Mouse (Mus musculus) MEL (cell line): ENCODE results near the gene Ltbp3. TPM values are rescaled to one million over a fixed set of nuclear protein-coding genes. Genes with fewer than 3 reads are reported as not detected.
A peak's percentile ranks its signal among the peaks of the same experiment; 100 is the strongest.

ENCODE experiments used
- DNase-seq: peaks from one replicate; pipeline ENCODE4 v3.0.0; 2011; ENCODE audit warnings: low read depth, low spot score
- H3K27ac ChIP-seq: 2 replicates; pipeline ENCODE4 v1.5.1; 2012; ENCODE audit warnings: low read depth, mild to moderate bottlenecking, control low read depth, low read length, moderate library complexity; ENCODE audit not compliant: control insufficient read depth
- H3K27me3 ChIP-seq, 2 experiments: fragments of 150-350 bp in 1 of 2; sonication (generic) in 1 of 2; 2 replicates each; pipeline ENCODE4 v1.6.1; 2012; ENCODE audit warnings: low read length in 2 of 2, mild to moderate bottlenecking in 2 of 2, improper control_type of control experiment in 1 of 2, moderate library complexity in 1 of 2; ENCODE audit not compliant: insufficient read depth in 2 of 2, control insufficient read depth in 1 of 2
- H3K36me3 ChIP-seq, 2 experiments: 2 replicates each; pipeline ENCODE4 v1.6.1; 2012 to 2014; ENCODE audit warnings: low read length in 2 of 2, improper control_type of control experiment in 1 of 2, inconsistent platforms in 1 of 2, mild to moderate bottlenecking in 1 of 2; ENCODE audit not compliant: insufficient read depth in 2 of 2, control insufficient read depth in 1 of 2
- H3K4me1 ChIP-seq, 2 experiments: fragments of 150-350 bp in 1 of 2; sonication (generic) in 1 of 2; 2 replicates each; pipeline ENCODE4 v1.6.1; 2012; ENCODE audit warnings: low read length in 2 of 2, improper control_type of control experiment in 1 of 2, mild to moderate bottlenecking in 1 of 2; ENCODE audit not compliant: insufficient read depth in 2 of 2, control insufficient read depth in 1 of 2
- H3K4me3 ChIP-seq, 2 experiments: fragments of 150-350 bp in 1 of 2; sonication (generic) in 1 of 2; 2 replicates each; pipeline ENCODE4 v1.5.1; 2012; ENCODE audit warnings: low read depth in 2 of 2, low read length in 2 of 2, mild to moderate bottlenecking in 2 of 2, moderate library complexity in 2 of 2, control low read depth in 1 of 2, improper control_type of control experiment in 1 of 2; ENCODE audit not compliant: control insufficient read depth in 1 of 2, insufficient read depth in 1 of 2
- H3K79me2 ChIP-seq: 2 replicates; pipeline ENCODE4 v1.6.1; 2012; ENCODE audit warnings: mild to moderate bottlenecking, low read length, moderate library complexity; ENCODE audit not compliant: control insufficient read depth, poor library complexity, insufficient read depth
- H3K9ac ChIP-seq: 2 replicates; pipeline ENCODE4 v1.6.1; 2012; ENCODE audit warnings: low read depth, mild to moderate bottlenecking, control low read depth, low read length, moderate library complexity; ENCODE audit not compliant: control insufficient read depth, poor library complexity, severe bottlenecking
- H3K9me3 ChIP-seq: fragments of 150-350 bp; sonication (generic); replicated peaks from 2 replicates; pipeline ENCODE4 v1.6.1; 2012; ENCODE audit warnings: mild to moderate bottlenecking, low read length, improper control_type of control experiment, moderate library complexity; ENCODE audit not compliant: insufficient read depth
- CHD1 ChIP-seq: IDR thresholded peaks from 2 replicates; pipeline ENCODE4 v1.6.1; 2012; ENCODE audit warnings: low read depth, mild to moderate bottlenecking, inconsistent platforms, low read length, improper control_type of control experiment
- CHD2 ChIP-seq: IDR thresholded peaks from 2 replicates; pipeline ENCODE4 v1.6.1; 2011; ENCODE audit warnings: low read length, improper control_type of control experiment
- ELF1 ChIP-seq: IDR thresholded peaks from 2 replicates; pipeline ENCODE4 v1.6.1; 2014; ENCODE audit warnings: low read depth, mild to moderate bottlenecking, inconsistent platforms, low read length, improper control_type of control experiment, moderate library complexity
- EP300 ChIP-seq, 2 experiments: IDR thresholded peaks; 2 replicates each; pipeline ENCODE4 v1.6.1; 2011; ENCODE audit warnings: improper control_type of control experiment in 2 of 2, low read length in 2 of 2, low read depth in 1 of 2, mild to moderate bottlenecking in 1 of 2
- ETS1 ChIP-seq: IDR thresholded peaks from 2 replicates; pipeline ENCODE4 v1.6.1; 2012; ENCODE audit warnings: low read depth, mild to moderate bottlenecking, inconsistent platforms, low read length, improper control_type of control experiment, moderate library complexity
- MAZ ChIP-seq: IDR thresholded peaks from 2 replicates; pipeline ENCODE4 v1.6.1; 2012; ENCODE audit warnings: low read depth, mild to moderate bottlenecking, inconsistent platforms, low read length, improper control_type of control experiment
- MEF2A ChIP-seq: IDR thresholded peaks from 2 replicates; pipeline ENCODE4 v1.6.1; 2014; ENCODE audit warnings: low read depth, mild to moderate bottlenecking, inconsistent platforms, low read length, improper control_type of control experiment; ENCODE audit not compliant: poor library complexity, insufficient replicate concordance, severe bottlenecking; ENCODE audit errors: extremely low read depth
- MXI1 ChIP-seq: IDR thresholded peaks from 2 replicates; pipeline ENCODE4 v1.6.1; 2011; ENCODE audit warnings: mild to moderate bottlenecking, low read depth, low read length, improper control_type of control experiment
- MYB ChIP-seq: IDR thresholded peaks from 2 replicates; pipeline ENCODE4 v1.6.1; 2011; ENCODE audit warnings: mild to moderate bottlenecking, low read depth, low read length, improper control_type of control experiment
- POLR2A ChIP-seq, 2 experiments: IDR thresholded peaks; 2 replicates each; pipeline ENCODE4 v1.6.1; 2011 to 2012; ENCODE audit warnings: low read length in 2 of 2, mild to moderate bottlenecking in 2 of 2, control low read depth in 1 of 2, improper control_type of control experiment in 1 of 2, low read depth in 1 of 2, moderate library complexity in 1 of 2; ENCODE audit not compliant: control insufficient read depth in 1 of 2, insufficient read depth in 1 of 2, poor library complexity in 1 of 2
- POLR2AphosphoS5 ChIP-seq: IDR thresholded peaks from 2 replicates; pipeline ENCODE4 v1.6.1; 2012; ENCODE audit warnings: low read depth, borderline replicate concordance, mild to moderate bottlenecking, inconsistent platforms, low read length, moderate library complexity, mixed read lengths
- RAD21 ChIP-seq: IDR thresholded peaks from 2 replicates; pipeline ENCODE4 v1.6.1; 2011; ENCODE audit warnings: mild to moderate bottlenecking, low read depth, low read length, improper control_type of control experiment
- SIN3A ChIP-seq: IDR thresholded peaks from 2 replicates; pipeline ENCODE4 v1.6.1; 2012; ENCODE audit warnings: low read length, improper control_type of control experiment, inconsistent platforms
- SMC3 ChIP-seq: IDR thresholded peaks from 2 replicates; pipeline ENCODE4 v1.6.1; 2011; ENCODE audit warnings: low read depth, low read length, improper control_type of control experiment
- TAL1 ChIP-seq: IDR thresholded peaks from 2 replicates; pipeline ENCODE4 v1.6.1; 2012; ENCODE audit warnings: mild to moderate bottlenecking, inconsistent platforms, low read length, moderate library complexity, mixed read lengths
- USF1 ChIP-seq: IDR thresholded peaks from 2 replicates; pipeline ENCODE4 v1.6.1; 2014; ENCODE audit warnings: low read depth, mild to moderate bottlenecking, inconsistent platforms, low read length, improper control_type of control experiment, moderate library complexity
- ZKSCAN1 ChIP-seq: IDR thresholded peaks from 2 replicates; pipeline ENCODE4 v1.6.1; 2012; ENCODE audit warnings: low read depth, mild to moderate bottlenecking, inconsistent platforms, low read length, improper control_type of control experiment, moderate library complexity
- ZMIZ1 ChIP-seq: IDR thresholded peaks from 2 replicates; pipeline ENCODE4 v1.6.1; 2012; ENCODE audit warnings: low read depth, mild to moderate bottlenecking, inconsistent platforms, low read length, improper control_type of control experiment, moderate library complexity
- ZNF384 ChIP-seq: IDR thresholded peaks from 2 replicates; pipeline ENCODE4 v1.6.1; 2012; ENCODE audit warnings: low read depth, mild to moderate bottlenecking, inconsistent platforms, low read length, improper control_type of control experiment
- polyA plus RNA-seq, 2 experiments: library from polyadenylated mRNA; stranded (reverse) in 1 of 2; unstranded in 1 of 2; fragments of >175 nt in 1 of 2; fragments of >200 nt in 1 of 2; gene quantifications; 2 replicates each; pipeline versions ENCODE4 v1.2.1 to v1.2.4; 2012; ENCODE audit warnings: low replicate concordance in 2 of 2, low read depth in 1 of 2; ENCODE audit not compliant: insufficient read length in 2 of 2, insufficient read depth in 1 of 2, missing spikeins in 1 of 2
- total RNA-seq: library from RNA; depleted of rRNA; stranded (reverse); fragments of 300-350 nt; gene quantifications from 2 replicates; pipeline ENCODE4 v1.2.3, GENCODE M21; 2012

Gene Ltbp3
- total and polyA plus RNA-seq, 3 experiments: 0.39 TPM; not detected in 2

- peak overlapping the region; percentile 77 for H3K27ac ChIP-seq
- H3K36me3 ChIP-seq: peaks cover 0 to 12% of the 10 kb centered on the region in 2 experiments; a peak in 2 of 4 replicates
- H3K4me1 ChIP-seq: peaks cover 0 to 28% of the 10 kb centered on the region in 2 experiments; a peak in 3 of 4 replicates
- H3K9ac ChIP-seq: peak overlapping the region; percentile 69
- DNase-seq: peak; percentile 62
- H3K9me3 ChIP-seq: no peaks in the 10 kb centered on the region
- no peaks in the 10 kb centered on the region for H3K27me3 ChIP-seq
- 0 out of 2 replicates have a peak, but pooled peaks have one; percentile 50 for TF ChIP-seq ZKSCAN1
- peak; percentile 36; the same call in 1 of the 2 replicates for TF ChIP-seq USF1
- TF ChIP-seq POLR2A (IDR thresholded peaks at IDR 0.05; ENCODE audit: control insufficient read depth in 1 of 2, insufficient read depth in 1 of 2, low read depth in 1 of 2, low read length in 2 of 2, poor library complexity in 1 of 2): peak in 1 of 2 experiments; percentile 13; a peak in 1 of 4 replicates
- TF ChIP-seq EP300 (IDR thresholded peaks at IDR 0.05; ENCODE audit: low read depth in 1 of 2, low read length in 2 of 2): peak in 1 of 2 experiments; percentile 21; a peak in 1 of 4 replicates
- peak; percentile 19; the same call in 1 of the 2 replicates for TF ChIP-seq ELF1
- TF ChIP-seq RAD21: no peak
- peak; percentile 79 for TF ChIP-seq ZNF384
- peak; percentile 44; the same call in 1 of the 2 replicates for TF ChIP-seq MEF2A
- no peak for TF ChIP-seq SMC3
- peak; percentile 4; the same call in 1 of the 2 replicates for TF ChIP-seq TAL1
- peak; percentile 49 for TF ChIP-seq MXI1
- TF ChIP-seq MAZ: 0 out of 2 replicates have a peak, but pooled peaks have one; percentile 17
- TF ChIP-seq SIN3A: peak; percentile 66; the same call in 1 of the 2 replicates
- TF ChIP-seq ETS1: peak; percentile 14; the same call in 1 of the 2 replicates
- TF ChIP-seq CHD1: 0 out of 2 replicates have a peak, but pooled peaks have one; percentile 55
- no peak for TF ChIP-seq ZMIZ1
- no peak for TF ChIP-seq POLR2AphosphoS5
- TF ChIP-seq CHD2: peak; percentile 85
- no peak for TF ChIP-seq MYB
- peaks cover 18% of the 10 kb centered on the region for H3K79me2 ChIP-seq
- H3K4me3 ChIP-seq: peak overlapping the region; percentile 49 to 56
These were observed 65.5 kb downstream of the Ltbp3 start for GRCm38 (mm10) chr19:5806051-5806808.
